Mouse (Mus musculus) forebrain, embryonic 11.5 days (tissue): ENCODE results near the gene Sept10. TPM values are rescaled to one million over a fixed set of nuclear protein-coding genes. Genes with fewer than 3 reads are reported as not detected.

ENCODE experiments used
- ATAC-seq: fragments of 200-750 bp; cut with Nextera tagmentation; replicated peaks from 2 replicates; pipeline ENCODE4 v1.8.0; 2017; ENCODE audit warnings: moderate TSS enrichment; ENCODE audit not compliant: low FRiP score
- DNase-seq: peaks from one replicate; pipeline ENCODE4 v3.0.0-alpha.2; 2017; ENCODE audit warnings: low spot score
- H3K27ac ChIP-seq: fragments of 300-500 bp; sonication (generic); 2 replicates; pipeline ENCODE4 v1.5.1; 2014; ENCODE audit warnings: low read depth, low read length
- H3K27me3 ChIP-seq: fragments of 300-500 bp; sonication (generic); 2 replicates; pipeline ENCODE4 v1.6.1; 2014; ENCODE audit warnings: mild to moderate bottlenecking, low read length, mixed read lengths; ENCODE audit not compliant: control insufficient read depth, insufficient read depth
- H3K36me3 ChIP-seq: fragments of 300-500 bp; sonication (generic); 2 replicates; pipeline ENCODE4 v1.6.1; 2014; ENCODE audit warnings: mild to moderate bottlenecking, low read length, moderate library complexity, mixed read lengths; ENCODE audit not compliant: control insufficient read depth, insufficient read depth
- H3K4me1 ChIP-seq: fragments of 300-500 bp; sonication (generic); replicated peaks from 2 replicates; pipeline ENCODE4 v1.6.1; 2014; ENCODE audit warnings: low read length, mixed read lengths; ENCODE audit not compliant: control insufficient read depth, insufficient read depth
- H3K4me2 ChIP-seq: fragments of 300-500 bp; sonication (generic); 2 replicates; pipeline ENCODE4 v1.6.1; 2014; ENCODE audit warnings: low read depth, mild to moderate bottlenecking, low read length, moderate library complexity, mixed read lengths; ENCODE audit not compliant: severe bottlenecking
- H3K4me3 ChIP-seq: fragments of 300-500 bp; sonication (generic); 2 replicates; pipeline ENCODE4 v1.5.1; 2014; ENCODE audit warnings: low read depth, low read length
- H3K9ac ChIP-seq: fragments of 300-500 bp; sonication (generic); 2 replicates; pipeline ENCODE4 v1.6.1; 2014; ENCODE audit warnings: low read length
- H3K9me3 ChIP-seq: fragments of 300-500 bp; sonication (generic); 2 replicates; pipeline ENCODE4 v1.6.1; 2016; ENCODE audit warnings: low read length, mixed read lengths; ENCODE audit not compliant: control insufficient read depth
- WGBS: fragments of 180-500 bp; shearing (Covaris S2); extraction: QIAGEN DNeasy Blood & Tissue Kit; methylation state at CpG from one replicate; pipeline ENCODE4 v1.1.7; 2014; 5-methylcytosine and 5-hydroxymethylcytosine counted together
- polyA plus RNA-seq: library from polyadenylated mRNA; unstranded; fragments of >200 nt; fragmentation: Nextera tagmentation; extraction: Ambion mirVana; gene quantifications from 2 replicates; pipeline ENCODE4 v1.2.1, GENCODE M21; 2014

Sept10 gene
- polyA plus RNA-seq, 1 experiment from 2014 or later = 37.3 TPM

GRCm38 (mm10) chr10:59261603-59262002 lies 40.0 kb upstream of the Sept10 start:
- no peak for DNase-seq
- no peak for ATAC-seq
- WGBS = 73% methylated on average over 3 of the region's 3 CpGs
- no peaks in the 10 kb centered on the region for H3K4me1 ChIP-seq
- H3K27me3 ChIP-seq = no peaks in the 10 kb centered on the region
- H3K4me3 ChIP-seq = no peak overlapping the region
- no peak overlapping the region for H3K9ac ChIP-seq
- no peak overlapping the region for H3K4me2 ChIP-seq
- no peaks in the 10 kb centered on the region for H3K36me3 ChIP-seq
- H3K9me3 ChIP-seq = no peaks in the 10 kb centered on the region
- no peak overlapping the region for H3K27ac ChIP-seq

- H3K27ac ChIP-seq = no peak overlapping the region
- H3K4me2 ChIP-seq = no peak overlapping the region
- H3K36me3 ChIP-seq = no peaks in the 10 kb centered on the region
- no peak overlapping the region for H3K9ac ChIP-seq
- no peaks in the 10 kb centered on the region for H3K9me3 ChIP-seq
- no peak for DNase-seq
- 85% methylated on average over 6 of the region's 6 CpGs for WGBS
- no peak for ATAC-seq
- no peak overlapping the region for H3K4me3 ChIP-seq
- H3K4me1 ChIP-seq = no peaks in the 10 kb centered on the region
- H3K27me3 ChIP-seq = no peaks in the 10 kb centered on the region
Observed at GRCm38 (mm10) chr10:59259572-59259971, 37.9 kb upstream of the Sept10 start.

GRCm38 (mm10) chr10:59256533-59256932 lies 34.9 kb upstream of the Sept10 start:
- Histone ChIP-seq H3K9me3 (no peaks in the 10 kb centered on the region), H3K36me3 (no peaks in the 10 kb centered on the region), H3K4me1 (no peaks in the 10 kb centered on the region), H3K27me3 (no peaks in the 10 kb centered on the region), H3K9ac (no peak overlapping the region), H3K27ac (no peak overlapping the region), H3K4me3 (no peak overlapping the region), H3K4me2 (no peak overlapping the region)
- DNase-seq (no peak), ATAC-seq (no peak)
- 92% methylated on average over 2 of the region's 2 CpGs for WGBS

GRCm38 (mm10) chr10:59253541-59254079 lies 32.0 kb upstream of the Sept10 start:
- DNase-seq = no peak
- 85% methylated on average over 8 of the region's 8 CpGs for WGBS
- H3K4me2 ChIP-seq = no peak overlapping the region
- ATAC-seq = no peak
- H3K27me3 ChIP-seq = no peaks in the 10 kb centered on the region
- H3K4me3 ChIP-seq = no peak overlapping the region
- H3K27ac ChIP-seq = no peak overlapping the region
- H3K9me3 ChIP-seq = no peaks in the 10 kb centered on the region
- H3K9ac ChIP-seq = no peak overlapping the region
- H3K36me3 ChIP-seq = no peaks in the 10 kb centered on the region
- H3K4me1 ChIP-seq = no peaks in the 10 kb centered on the region

GRCm38 (mm10) chr10:59252396-59252795 lies 30.7 kb upstream of the Sept10 start:
- Histone ChIP-seq H3K27me3 (no peaks in the 10 kb centered on the region), H3K27ac (no peak overlapping the region), H3K4me3 (no peak overlapping the region), H3K9ac (no peak overlapping the region), H3K9me3 (no peaks in the 10 kb centered on the region), H3K4me2 (no peak overlapping the region), H3K4me1 (no peaks in the 10 kb centered on the region), H3K36me3 (no peaks in the 10 kb centered on the region)
- DNase-seq (no peak), ATAC-seq (no peak)
- WGBS = 78% methylated on average over 8 of the region's 8 CpGs

- H3K36me3 ChIP-seq = no peaks in the 10 kb centered on the region
- no peaks in the 10 kb centered on the region for H3K9me3 ChIP-seq
- no peak for ATAC-seq
- no peak overlapping the region for H3K4me2 ChIP-seq
- H3K27me3 ChIP-seq = no peaks in the 10 kb centered on the region
- H3K27ac ChIP-seq = no peak overlapping the region
- DNase-seq = no peak
- H3K4me3 ChIP-seq = no peak overlapping the region
- H3K4me1 ChIP-seq = no peaks in the 10 kb centered on the region
- 80% methylated on average over 2 of the region's 2 CpGs for WGBS
- no peak overlapping the region for H3K9ac ChIP-seq
Observed at GRCm38 (mm10) chr10:59251980-59252379, 30.3 kb upstream of the Sept10 start.

- no peaks in the 10 kb centered on the region for H3K27me3 ChIP-seq
- H3K27ac ChIP-seq = no peak overlapping the region
- no peak overlapping the region for H3K4me2 ChIP-seq
- no peak overlapping the region for H3K4me3 ChIP-seq
- no peak overlapping the region for H3K9ac ChIP-seq
- WGBS = 96% methylated on average over 2 of the region's 2 CpGs
- no peaks in the 10 kb centered on the region for H3K4me1 ChIP-seq
- H3K9me3 ChIP-seq = no peaks in the 10 kb centered on the region
- no peak for DNase-seq
- H3K36me3 ChIP-seq = no peaks in the 10 kb centered on the region
- no peak for ATAC-seq
Observed at GRCm38 (mm10) chr10:59250679-59251078, 29.0 kb upstream of the Sept10 start.

GRCm38 (mm10) chr10:59249531-59249930 lies 27.9 kb upstream of the Sept10 start:
- WGBS = 89% methylated on average over 3 of the region's 3 CpGs
- ATAC-seq (no peak), DNase-seq (no peak)
- H3K9ac ChIP-seq = no peak overlapping the region
- no peak overlapping the region for H3K27ac ChIP-seq
- no peak overlapping the region for H3K4me2 ChIP-seq
- H3K9me3 ChIP-seq = no peaks in the 10 kb centered on the region
- no peaks in the 10 kb centered on the region for H3K27me3 ChIP-seq
- H3K4me1 ChIP-seq = no peaks in the 10 kb centered on the region
- no peak overlapping the region for H3K4me3 ChIP-seq
- H3K36me3 ChIP-seq = no peaks in the 10 kb centered on the region

GRCm38 (mm10) chr10:59241141-59241541 lies 19.5 kb upstream of the Sept10 start:
- no peak for DNase-seq
- ATAC-seq = no peak
- 70% methylated on average over 3 of the region's 3 CpGs for WGBS

More at GRCm38 (mm10) chr10:59241141-59241541, 19.5 kb upstream of the Sept10 start:
- H3K9ac ChIP-seq = no peak overlapping the region
- H3K4me2 ChIP-seq = no peak overlapping the region
- no peak overlapping the region for H3K27ac ChIP-seq
- no peak overlapping the region for H3K4me3 ChIP-seq
- no peaks in the 10 kb centered on the region for H3K9me3 ChIP-seq
- H3K27me3 ChIP-seq = no peaks in the 10 kb centered on the region
- no peaks in the 10 kb centered on the region for H3K4me1 ChIP-seq
- no peaks in the 10 kb centered on the region for H3K36me3 ChIP-seq
